Mouse (Mus musculus) 3134 (cell line): Measurements from ENCODE around the gene Agmat.

Experiments used
- DNase-seq: peaks from one replicate; pipeline ENCODE4 v3.0.0-alpha.2; 2011; ENCODE audit warnings: low spot score; ENCODE audit not compliant: insufficient read length; ENCODE audit errors: extremely low read depth

Agmat gene

DNA sequence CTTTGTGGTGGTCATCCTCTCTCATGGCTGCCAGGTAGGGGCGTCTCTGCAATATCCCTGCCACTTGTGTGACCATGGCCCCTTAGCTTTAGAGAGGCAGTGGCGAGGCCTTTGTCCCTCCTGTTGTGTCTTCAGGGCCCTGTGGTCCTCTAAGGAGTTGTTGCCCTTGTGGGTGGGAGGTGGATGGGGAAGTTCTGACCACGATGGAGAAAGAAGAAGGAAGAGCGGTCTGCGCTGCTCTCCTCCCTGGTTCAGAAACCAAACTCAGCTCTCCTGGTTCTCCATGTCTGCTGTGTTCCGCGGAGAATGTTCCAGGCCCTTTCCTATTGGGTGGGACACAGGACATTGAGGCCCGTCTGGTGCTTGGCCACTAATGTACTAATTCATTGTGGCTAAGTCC, 59.4 kb downstream of the Agmat start:
- no peak for DNase-seq
